Mouse (Mus musculus) lung, embryonic 15.5 days (tissue): ENCODE results near the gene Gna11. TPM values are rescaled to one million over a fixed set of nuclear protein-coding genes. Genes with fewer than 3 reads are reported as not detected.
A peak's percentile ranks its signal among the peaks of the same experiment; 100 is the strongest.

Experiments used
- ATAC-seq: fragments of 200-750 bp; cut with Nextera tagmentation; 2 replicates; pipeline ENCODE4 v1.8.0; 2017; ENCODE audit warnings: moderate number of reproducible peaks, borderline replicate concordance; ENCODE audit not compliant: low FRiP score, low TSS enrichment; ENCODE audit errors: extremely low read depth
- H3K27ac ChIP-seq: fragments of 300-500 bp; sonication (generic); 2 replicates; pipeline ENCODE4 v1.5.1; 2015; ENCODE audit warnings: moderate library complexity, mild to moderate bottlenecking, inconsistent platforms
- H3K27me3 ChIP-seq: fragments of 300-500 bp; sonication (generic); 2 replicates; pipeline ENCODE4 v1.6.1; 2015; ENCODE audit warnings: inconsistent platforms
- H3K36me3 ChIP-seq: fragments of 300-500 bp; sonication (generic); 2 replicates; pipeline ENCODE4 v1.6.1; 2015; ENCODE audit warnings: inconsistent platforms
- H3K4me1 ChIP-seq: fragments of 300-500 bp; sonication (generic); 2 replicates; pipeline ENCODE4 v1.6.1; 2015; ENCODE audit warnings: inconsistent platforms
- H3K4me2 ChIP-seq: fragments of 300-500 bp; sonication (generic); 2 replicates; pipeline ENCODE4 v1.6.1; 2015; ENCODE audit warnings: inconsistent platforms, mild to moderate bottlenecking, moderate library complexity
- H3K4me3 ChIP-seq: fragments of 300-500 bp; sonication (generic); 2 replicates; pipeline ENCODE4 v1.5.1; 2015; ENCODE audit warnings: mild to moderate bottlenecking, inconsistent platforms
- H3K9ac ChIP-seq: fragments of 300-500 bp; sonication (generic); 2 replicates; pipeline ENCODE4 v1.6.1; 2015; ENCODE audit warnings: inconsistent platforms
- H3K9me3 ChIP-seq: fragments of 300-500 bp; sonication (generic); 2 replicates; pipeline ENCODE4 v1.6.1; 2016; ENCODE audit warnings: inconsistent platforms
- WGBS: fragments of 180-500 bp; shearing (Covaris S2); methylation state at CpG from one replicate; pipeline ENCODE4 v1.1.7; 2015; 5-methylcytosine and 5-hydroxymethylcytosine counted together
- polyA plus RNA-seq: library from polyadenylated mRNA; unstranded; fragments of >200 nt; fragmentation: Nextera tagmentation; extraction: Ambion mirVana; gene quantifications from 2 replicates; pipeline ENCODE4 v1.2.1, GENCODE M21; 2015

Gene Gna11
- polyA plus RNA-seq, 1 experiment from 2014 or later: 74.2 TPM

DNA sequence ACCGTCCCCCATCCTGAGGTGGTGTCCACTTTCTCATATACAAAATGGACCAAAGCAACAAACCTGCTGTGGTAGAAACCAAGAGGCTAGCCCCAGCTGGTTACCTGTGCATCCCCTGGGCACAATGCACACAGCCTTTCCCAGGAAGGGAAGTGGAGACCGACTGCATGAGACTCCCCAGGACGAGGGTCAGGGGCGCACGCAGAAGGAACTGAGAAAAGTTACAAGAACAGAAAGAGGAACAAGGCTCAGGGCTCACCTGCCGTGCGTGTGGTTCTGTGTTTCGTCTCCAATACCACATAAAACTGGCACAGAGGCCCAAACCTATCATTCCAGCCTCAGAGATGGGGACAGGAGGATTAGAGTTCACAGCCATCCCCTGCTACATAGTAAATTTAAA, 27.8 kb downstream of the Gna11 start:
- H3K4me2 ChIP-seq: no peak overlapping the region
- H3K9ac ChIP-seq: no peak overlapping the region
- 81% methylated on average over 8 of the region's 8 CpGs for WGBS
- no peaks in the 10 kb centered on the region for H3K27me3 ChIP-seq
- no peaks in the 10 kb centered on the region for H3K4me1 ChIP-seq
- no peak overlapping the region for H3K27ac ChIP-seq
- H3K4me3 ChIP-seq: no peak overlapping the region
- no peaks in the 10 kb centered on the region for H3K9me3 ChIP-seq
- H3K36me3 ChIP-seq: no peaks in the 10 kb centered on the region
- no peak for ATAC-seq

DNA sequence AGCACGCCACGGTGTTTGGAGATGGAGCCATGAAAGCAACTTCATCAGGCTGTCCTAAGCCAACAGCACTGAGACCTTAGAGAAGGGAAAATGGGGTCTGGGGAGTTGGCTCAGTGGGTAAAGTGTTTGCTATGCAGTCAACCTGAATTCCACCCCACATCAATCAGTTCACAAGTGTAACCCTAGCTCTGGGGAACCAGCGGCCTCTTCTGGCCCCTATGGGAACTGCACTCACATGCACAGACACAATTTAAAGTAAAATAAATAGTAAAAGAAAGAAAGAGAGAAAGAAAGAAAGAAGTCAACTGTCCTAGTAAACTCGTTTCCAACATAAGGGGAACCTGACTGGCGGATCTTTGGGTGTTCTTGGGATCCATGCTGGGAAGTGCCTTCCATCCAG, 31.2 kb downstream of the Gna11 start:
- no peak for ATAC-seq
- WGBS: 75% methylated on average over 5 of the region's 5 CpGs
- 0 out of 2 replicates have a peak, but pooled peaks cover 11% of the 10 kb centered on the region for H3K27me3 ChIP-seq

DNA sequence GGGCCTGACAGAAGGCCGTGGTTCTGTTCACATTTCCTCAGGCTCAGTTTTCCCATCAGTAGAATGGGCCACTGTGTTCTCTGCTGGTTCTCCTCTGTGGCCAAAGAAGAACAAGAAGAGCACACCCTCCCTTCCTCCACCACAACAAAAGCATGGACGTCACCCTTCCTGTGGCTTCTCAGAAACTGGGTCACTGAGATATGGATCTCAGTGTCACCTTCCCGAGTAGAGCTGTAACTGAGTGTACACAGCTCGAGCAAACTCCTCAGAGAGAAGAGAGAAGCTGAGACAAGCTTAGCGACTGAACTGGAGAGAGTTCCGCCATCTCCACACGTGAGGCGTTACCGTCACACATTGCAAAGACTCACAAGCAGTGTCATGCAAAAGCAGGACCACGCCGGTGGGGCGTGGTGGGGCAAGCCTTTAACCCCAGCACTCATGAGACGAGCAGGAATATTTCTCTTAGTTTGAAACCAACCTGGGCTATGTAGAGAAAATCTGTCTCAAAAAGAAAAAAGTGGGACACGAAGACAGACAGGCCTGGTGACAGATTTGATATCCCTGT, 34.7 kb downstream of the Gna11 start:
- no peaks in the 10 kb centered on the region for H3K36me3 ChIP-seq
- no peak overlapping the region for H3K9ac ChIP-seq
- 66% methylated on average over 14 of the region's 14 CpGs for WGBS
- no peaks in the 10 kb centered on the region for H3K9me3 ChIP-seq
- H3K4me3 ChIP-seq: no peak overlapping the region
- ATAC-seq: no peak
- H3K4me1 ChIP-seq: no peaks in the 10 kb centered on the region
- H3K27ac ChIP-seq: no peak overlapping the region
- H3K4me2 ChIP-seq: no peak overlapping the region
- 0 out of 2 replicates have a peak, but pooled peaks cover 11% of the 10 kb centered on the region for H3K27me3 ChIP-seq

More for the DNA sequence above, 31.2 kb downstream of the Gna11 start:
- Histone ChIP-seq H3K9ac (no peak overlapping the region), H3K4me1 (no peaks in the 10 kb centered on the region), H3K4me3 (no peak overlapping the region), H3K27ac (no peak overlapping the region), H3K36me3 (no peaks in the 10 kb centered on the region), H3K4me2 (no peak overlapping the region), H3K9me3 (no peaks in the 10 kb centered on the region)

DNA sequence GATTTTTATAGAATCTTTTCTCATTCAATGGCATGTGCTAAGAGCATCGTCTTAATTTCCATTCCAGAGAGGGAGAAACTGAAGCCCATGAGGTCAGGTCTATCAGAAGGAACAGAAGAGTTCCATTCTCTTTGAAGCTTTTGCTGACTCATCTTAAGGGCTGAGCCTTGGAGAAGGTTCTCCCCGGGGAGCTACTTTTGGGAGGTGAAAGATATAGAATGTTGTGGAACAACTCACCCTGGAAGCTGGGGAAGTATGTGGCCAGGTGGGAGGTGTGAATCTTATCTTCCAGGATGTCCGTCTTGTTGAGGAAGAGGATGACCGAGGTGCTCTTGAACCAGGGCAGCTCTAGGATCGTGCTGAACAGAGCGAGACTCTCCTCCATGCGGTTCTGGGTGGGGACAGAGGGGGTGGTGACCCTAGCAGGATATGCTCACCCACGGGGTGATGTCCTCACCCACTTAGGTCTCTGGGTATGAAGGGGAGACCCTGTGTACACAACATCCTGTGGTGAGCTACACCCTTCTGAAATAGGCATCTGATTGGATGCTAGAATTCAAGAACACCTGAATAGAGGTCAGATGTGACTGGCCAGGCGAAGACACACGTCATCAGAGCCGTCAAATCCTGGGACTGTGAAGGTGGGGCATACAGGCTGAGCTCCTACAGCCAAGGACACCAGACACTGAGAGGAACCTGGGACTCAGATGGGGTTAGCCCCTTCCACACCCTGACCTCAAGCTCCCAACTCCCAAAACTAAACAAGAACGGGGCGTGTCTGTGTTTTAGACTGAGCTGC, 37.1 kb downstream of the Gna11 start:
- H3K4me1 ChIP-seq: peaks cover under 1% of the 10 kb centered on the region
- no peak overlapping the region for H3K4me2 ChIP-seq
- H3K9ac ChIP-seq: no peak overlapping the region
- no peaks in the 10 kb centered on the region for H3K9me3 ChIP-seq
- WGBS: 61% methylated on average over 13 of the region's 13 CpGs
- no peak overlapping the region for H3K27ac ChIP-seq
- 0 out of 2 replicates have a peak, but pooled peaks cover 11% of the 10 kb centered on the region for H3K27me3 ChIP-seq
- no peak for ATAC-seq
- no peaks in the 10 kb centered on the region for H3K36me3 ChIP-seq
- H3K4me3 ChIP-seq: no peak overlapping the region

DNA sequence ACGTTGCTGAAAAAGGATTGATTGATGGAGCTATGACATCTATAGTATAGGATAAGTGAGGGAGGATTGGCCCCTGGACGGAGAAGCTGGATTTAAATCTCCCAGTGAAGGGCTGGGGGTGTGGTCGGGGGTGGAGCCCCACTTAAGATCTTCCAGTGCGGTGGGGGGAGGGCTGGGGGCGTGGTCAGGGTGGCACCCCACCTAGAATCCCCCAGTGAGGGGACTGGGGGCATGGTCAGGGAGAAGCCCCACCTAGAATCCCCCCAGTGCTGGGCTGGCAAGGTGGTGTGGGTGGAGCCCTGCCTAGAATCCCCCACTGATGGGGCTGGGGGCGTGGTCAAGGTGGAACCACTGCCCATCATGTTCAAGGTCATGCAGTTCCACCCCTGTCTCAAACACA, 37.9 kb downstream of the Gna11 start:
- WGBS: 22% methylated on average over 6 of the region's 6 CpGs
- H3K9me3 ChIP-seq: no peaks in the 10 kb centered on the region
- no peak overlapping the region for H3K9ac ChIP-seq
- H3K4me1 ChIP-seq: peaks cover 3% of the 10 kb centered on the region
- H3K27me3 ChIP-seq: 0 out of 2 replicates have a peak, but pooled peaks cover 11% of the 10 kb centered on the region
- no peak overlapping the region for H3K27ac ChIP-seq
- H3K36me3 ChIP-seq: no peaks in the 10 kb centered on the region
- no peak overlapping the region for H3K4me2 ChIP-seq
- H3K4me3 ChIP-seq: no peak overlapping the region
- ATAC-seq: no peak

DNA sequence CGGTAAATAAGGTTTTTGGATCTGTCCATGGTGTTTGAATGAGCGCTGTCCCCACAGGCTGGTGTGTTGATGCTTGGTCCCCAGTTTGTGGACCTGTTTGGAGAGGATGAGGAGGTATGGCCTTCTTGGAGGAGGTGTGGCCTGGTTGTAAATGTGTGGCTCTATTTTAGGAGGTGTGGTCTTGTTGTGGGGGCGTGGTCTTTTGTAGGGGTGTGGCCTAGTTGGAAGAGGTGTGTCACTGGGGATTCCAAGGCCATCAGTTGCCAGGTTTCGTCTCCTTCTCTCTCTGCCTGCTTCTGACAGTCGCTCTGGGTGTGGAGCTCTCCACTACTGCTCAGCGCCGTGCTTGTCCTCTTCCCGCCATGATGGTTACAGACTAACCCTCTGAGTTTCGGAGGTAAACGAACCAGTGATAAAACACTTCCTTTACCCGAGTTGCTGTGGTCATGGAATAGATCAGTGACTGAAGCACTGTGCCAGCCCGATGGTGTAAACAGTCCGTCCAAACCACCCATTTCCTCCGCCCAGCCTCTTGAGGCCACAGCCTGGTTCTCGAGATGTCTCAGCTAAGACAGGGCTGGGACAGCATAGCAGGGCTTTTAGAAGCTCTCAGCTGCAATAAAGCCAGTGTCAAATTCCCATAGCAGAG, 39.9 kb downstream of the Gna11 start:
- Histone ChIP-seq H3K4me3 (no peak overlapping the region), H3K9ac (no peak overlapping the region), H3K9me3 (no peaks in the 10 kb centered on the region), H3K4me2 (no peak overlapping the region), H3K36me3 (no peaks in the 10 kb centered on the region), H3K27me3 (no peaks in the 10 kb centered on the region), H3K27ac (no peak overlapping the region), H3K4me1 (peaks cover 3% of the 10 kb centered on the region)
- ATAC-seq: no peak
- WGBS: 58% methylated on average over 15 of the region's 15 CpGs

DNA sequence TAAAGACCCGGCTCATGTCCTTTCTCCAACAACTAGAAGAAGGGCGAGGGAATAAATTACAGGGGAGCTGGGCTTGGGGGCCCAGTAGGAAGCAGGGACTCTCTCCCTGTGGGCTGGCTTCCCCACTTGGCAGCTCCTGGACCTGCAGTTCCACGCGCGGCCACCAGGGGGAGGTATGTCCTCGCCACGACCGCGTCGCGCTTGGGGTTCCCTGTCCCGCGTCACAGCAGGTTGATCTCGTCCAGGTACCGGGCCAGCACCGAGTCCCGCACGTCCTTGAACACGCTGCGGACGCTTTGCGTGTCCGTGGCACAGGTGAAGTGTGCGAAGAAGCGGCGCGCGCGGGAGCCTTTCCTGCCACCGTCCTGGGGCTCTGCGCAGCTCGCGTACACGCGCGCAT, 42.3 kb downstream of the Gna11 start:
- Histone ChIP-seq H3K27ac (no peak overlapping the region), H3K36me3 (no peaks in the 10 kb centered on the region), H3K4me2 (peak overlapping the region; percentile 65), H3K4me1 (peaks cover 8% of the 10 kb centered on the region), H3K27me3 (no peaks in the 10 kb centered on the region), H3K4me3 (peak overlapping the region; percentile 28), H3K9ac (peak overlapping the region; percentile 25; the same call in 1 of the 2 replicates), H3K9me3 (no peaks in the 10 kb centered on the region)
- WGBS: 6% methylated on average over 27 of the region's 36 CpGs
- no peak for ATAC-seq

DNA sequence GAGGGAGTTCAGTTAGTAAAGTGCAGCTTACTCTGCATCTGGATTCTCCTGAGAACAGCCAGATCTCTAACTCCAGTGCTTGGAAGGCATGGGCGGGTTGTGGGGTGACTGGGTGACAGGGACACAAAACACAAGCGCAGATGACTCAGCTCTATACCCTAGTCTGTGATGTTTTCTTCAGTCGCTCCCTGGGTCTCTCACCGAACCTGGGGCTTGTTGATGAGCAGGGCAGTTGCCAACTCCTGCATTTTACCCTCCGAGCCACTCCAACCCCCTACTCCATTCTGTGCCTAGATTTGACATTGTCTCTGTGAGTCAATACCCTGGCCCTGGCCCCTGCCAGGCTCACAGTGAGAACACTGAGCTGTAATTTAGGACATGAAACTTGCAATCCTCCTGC, 43.1 kb downstream of the Gna11 start:
- H3K27ac ChIP-seq: no peak overlapping the region
- ATAC-seq: no peak
- H3K4me3 ChIP-seq: no peak overlapping the region
- no peaks in the 10 kb centered on the region for H3K27me3 ChIP-seq
- no peaks in the 10 kb centered on the region for H3K9me3 ChIP-seq
- WGBS: 77% methylated on average over 5 of the region's 5 CpGs
- H3K36me3 ChIP-seq: no peaks in the 10 kb centered on the region
- H3K4me2 ChIP-seq: no peak overlapping the region
- H3K9ac ChIP-seq: no peak overlapping the region
- peaks cover 14% of the 10 kb centered on the region for H3K4me1 ChIP-seq

DNA sequence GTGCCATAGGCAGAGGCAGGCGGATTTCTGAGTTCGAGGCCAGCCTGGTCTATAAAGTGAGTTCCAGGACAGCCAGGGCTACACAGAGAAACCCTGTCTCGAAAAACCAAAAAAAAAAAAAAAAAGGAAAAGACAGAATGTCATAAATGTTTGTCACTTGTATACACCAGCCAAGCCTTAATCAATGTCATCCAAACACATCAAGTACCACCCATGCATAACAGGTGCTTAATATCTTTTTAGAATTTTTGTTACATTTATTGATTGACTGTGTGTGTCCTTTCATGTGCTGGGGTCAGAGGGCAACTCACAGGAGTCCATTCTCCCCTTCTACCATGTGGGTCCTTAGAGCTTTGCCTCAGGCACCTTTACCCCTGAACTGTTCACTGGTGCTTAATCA, 45.0 kb downstream of the Gna11 start, which contains the start of gene S1pr4:
Gene S1pr4 (minus strand): TSS at position 101 of the 400 bp plus-strand sequence.
- ATAC-seq: no peak
- Histone ChIP-seq H3K9me3 (no peaks in the 10 kb centered on the region), H3K27ac (no peak within 1 kb of the TSS; the same call in 1 of the 2 replicates), H3K4me1 (peaks cover 21% of the 10 kb centered on the region), H3K4me3 (peak within 1 kb of the TSS; percentile 12; the same call in 1 of the 2 replicates), H3K9ac (no peak within 1 kb of the TSS), H3K36me3 (no peaks in the 10 kb centered on the region), H3K27me3 (no peaks in the 10 kb centered on the region), H3K4me2 (peak within 1 kb of the TSS; percentile 33)
- WGBS: 71% methylated on average over 3 of the region's 3 CpGs

DNA sequence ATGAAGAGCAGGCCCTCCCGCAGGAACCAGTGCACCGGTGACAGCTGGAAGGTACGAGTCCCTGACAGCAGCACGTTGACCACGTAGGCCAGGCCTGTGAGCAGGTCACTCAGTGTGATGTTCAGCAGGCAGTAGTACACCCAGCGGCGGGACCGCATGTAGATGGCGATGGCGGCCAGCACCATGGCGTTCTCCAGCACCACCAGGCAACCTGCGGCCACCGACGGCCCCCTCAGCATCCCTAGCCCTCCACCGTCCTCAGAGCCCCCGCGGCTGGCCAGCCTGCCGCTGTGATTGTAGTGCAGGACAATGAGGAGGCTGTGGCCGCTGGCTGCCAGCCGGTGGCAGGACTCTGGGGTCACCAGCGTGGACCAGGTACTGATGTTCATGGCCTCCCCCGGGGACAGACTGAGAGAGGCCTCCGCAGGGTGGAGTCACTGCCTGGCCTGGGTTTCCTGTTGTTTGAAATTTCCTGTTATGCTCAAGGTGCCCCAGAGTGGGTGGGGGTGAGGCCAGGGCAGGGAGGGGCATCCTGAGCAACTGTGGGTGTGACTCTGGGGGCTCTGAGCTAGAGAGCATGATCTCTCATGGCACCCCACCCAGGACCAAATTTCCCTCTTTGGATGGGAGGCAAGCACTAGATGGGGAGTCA, 45.6 kb downstream of the Gna11 start:
- H3K9me3 ChIP-seq: no peaks in the 10 kb centered on the region
- no peak overlapping the region; the same call in 1 of the 2 replicates for H3K27ac ChIP-seq
- no peaks in the 10 kb centered on the region for H3K27me3 ChIP-seq
- H3K9ac ChIP-seq: no peak overlapping the region
- H3K4me2 ChIP-seq: peak overlapping the region; percentile 33
- WGBS: 72% methylated on average over 23 of the region's 23 CpGs
- H3K4me1 ChIP-seq: peaks cover 27% of the 10 kb centered on the region
- no peaks in the 10 kb centered on the region for H3K36me3 ChIP-seq
- no peak for ATAC-seq
- peak overlapping the region; percentile 12; the same call in 1 of the 2 replicates for H3K4me3 ChIP-seq

DNA sequence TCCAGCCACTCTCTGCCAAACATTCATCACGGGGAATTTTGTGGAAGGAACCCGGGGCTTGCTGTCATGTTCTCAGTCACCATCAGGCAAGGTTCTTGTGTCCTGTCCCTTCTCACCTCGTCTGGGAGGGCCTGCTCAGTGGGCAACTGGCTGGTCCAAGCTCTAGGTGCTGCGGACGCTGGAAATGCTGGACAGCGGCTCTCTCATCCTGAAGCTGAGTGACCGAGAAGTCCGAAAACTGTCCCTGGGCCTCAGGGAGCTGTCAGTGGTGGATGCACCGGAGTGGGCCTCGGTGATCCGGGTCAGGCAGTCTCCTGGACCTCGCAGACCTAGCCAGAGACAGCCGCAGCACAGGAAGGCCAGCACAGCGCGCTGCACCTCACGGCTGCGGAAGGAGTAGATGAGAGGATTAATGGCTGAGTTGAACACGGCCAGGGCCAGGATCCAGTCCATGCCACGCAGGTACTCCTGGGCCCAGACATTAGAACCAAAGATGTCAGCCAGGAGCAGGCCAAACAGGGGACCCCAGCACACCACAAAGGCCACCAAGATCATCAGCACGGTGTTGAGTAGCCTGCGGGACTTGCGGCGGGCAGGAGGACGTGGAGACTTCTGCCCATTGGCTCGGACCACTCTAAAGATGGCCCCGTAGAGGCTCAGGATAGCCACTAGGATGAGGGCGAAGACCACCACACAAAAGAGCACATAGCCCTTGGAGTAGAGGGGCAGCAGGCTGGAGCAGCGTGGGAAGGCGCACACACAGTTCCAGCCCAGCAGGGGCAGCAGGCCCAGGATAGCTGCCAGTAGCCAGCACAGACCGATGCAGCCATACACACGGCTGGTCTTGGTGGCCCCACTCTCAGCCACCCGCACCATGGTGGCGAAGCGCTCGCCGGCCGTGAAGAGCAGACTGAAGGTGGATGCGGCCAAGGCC, 46.4 kb downstream of the Gna11 start:
- Histone ChIP-seq H3K36me3 (peaks cover under 1% of the 10 kb centered on the region; the same call in 1 of the 2 replicates), H3K27me3 (no peaks in the 10 kb centered on the region), H3K27ac (no peak overlapping the region), H3K9ac (no peak overlapping the region), H3K4me3 (peak overlapping the region; percentile 12; the same call in 1 of the 2 replicates), H3K9me3 (no peaks in the 10 kb centered on the region), H3K4me1 (peaks cover 29% of the 10 kb centered on the region), H3K4me2 (peak overlapping the region; percentile 92)
- WGBS: 80% methylated on average over 38 of the region's 38 CpGs
- no peak for ATAC-seq
